Mouse (Mus musculus) ES-E14 (cell line): ENCODE measurements at regions not wholly inside any gene's neighbourhood (a gene's known extent, or its start where the extent isn't known, plus 50 kb on each side); places are given as distances from the start of the nearest gene placed in this dataset.

Source experiments
- DNase-seq: peaks from one replicate; pipeline ENCODE4 v3.0.0-alpha.2; 2013; ENCODE audit warnings: low read depth, low spot score
- H3K27ac ChIP-seq: 2 replicates; pipeline ENCODE4 v1.5.1; 2012; ENCODE audit warnings: low read depth, mild to moderate bottlenecking, low read length, moderate library complexity, mixed read lengths; ENCODE audit not compliant: poor library complexity, insufficient read depth, severe bottlenecking
- H3K36me3 ChIP-seq: 2 replicates; pipeline ENCODE4 v1.6.1; 2012; ENCODE audit warnings: mild to moderate bottlenecking, low read length, moderate library complexity, mixed read lengths; ENCODE audit not compliant: control insufficient read depth, poor library complexity, insufficient read depth, severe bottlenecking
- H3K4me1 ChIP-seq, 2 experiments: fragments of 150-350 bp in 1 of 2; sonication (generic) in 1 of 2; 2 replicates each; pipeline ENCODE4 v1.6.1; 2012; ENCODE audit warnings: low read length in 2 of 2, mild to moderate bottlenecking in 1 of 2, mixed read lengths in 1 of 2; ENCODE audit not compliant: control insufficient read depth in 2 of 2, insufficient read depth in 2 of 2, poor library complexity in 1 of 2
- H3K4me3 ChIP-seq, 2 experiments: fragments of 150-350 bp in 1 of 2; sonication (generic) in 1 of 2; 2 replicates each; pipeline ENCODE4 v1.5.1; 2012; ENCODE audit warnings: low read length in 2 of 2, low read depth in 1 of 2, mild to moderate bottlenecking in 1 of 2, mixed read lengths in 1 of 2; ENCODE audit not compliant: insufficient read depth in 1 of 2, poor library complexity in 1 of 2, severe bottlenecking in 1 of 2
- H3K9ac ChIP-seq: 2 replicates; pipeline ENCODE4 v1.6.1; 2012; ENCODE audit warnings: low read depth, mild to moderate bottlenecking, low read length, mixed read lengths; ENCODE audit not compliant: poor library complexity, insufficient read depth, severe bottlenecking
- H3K9me3 ChIP-seq: fragments of 150-350 bp; sonication (generic); 2 replicates; pipeline ENCODE4 v1.6.1; 2012; ENCODE audit warnings: low read depth, mild to moderate bottlenecking, low read length; ENCODE audit not compliant: control insufficient read depth, insufficient read depth
- CHD2 ChIP-seq: IDR thresholded peaks from 2 replicates; pipeline ENCODE4 v1.6.1; 2014; ENCODE audit warnings: mild to moderate bottlenecking, low read depth, low read length, inconsistent platforms
- HCFC1 ChIP-seq: IDR thresholded peaks from 2 replicates; pipeline ENCODE4 v1.6.1; 2012; ENCODE audit warnings: low read length, inconsistent platforms, borderline replicate concordance; ENCODE audit not compliant: insufficient read depth
- MAFK ChIP-seq: IDR thresholded peaks from 2 replicates; pipeline ENCODE4 v1.6.1; 2014; ENCODE audit warnings: mild to moderate bottlenecking, low read depth, low read length, inconsistent platforms; ENCODE audit not compliant: insufficient read depth
- ZC3H11A ChIP-seq: IDR thresholded peaks from 2 replicates; pipeline ENCODE4 v1.6.1; 2012; ENCODE audit warnings: low read depth, mild to moderate bottlenecking, inconsistent platforms, low read length, borderline replicate concordance
- ZNF384 ChIP-seq: IDR thresholded peaks from 2 replicates; pipeline ENCODE4 v1.6.1; 2012; ENCODE audit warnings: low read depth, low read length, inconsistent platforms
- in situ Hi-C, 2 experiments: fragments of 600-800 bp; cut with MboI; formaldehyde crosslinking; loops; one replicate each; pipeline ENCODE4 v1.15.1; 2025; ENCODE audit warnings: low sequenced_read_pairs in 2 of 2, inconsistent platforms in 1 of 2; ENCODE audit not compliant: unreplicated experiment in 2 of 2

- Histone ChIP-seq H3K9me3 (no peaks in the 10 kb centered on the region), H3K4me1 (peaks cover 0 to 2% of the 10 kb centered on the region in 2 experiments; a peak in 1 of 4 replicates), H3K4me3 (no peak overlapping the region), H3K9ac (no peak overlapping the region), H3K36me3 (no peaks in the 10 kb centered on the region), H3K27ac (no peak overlapping the region)
- in situ Hi-C loops = no loop called here
- TF ChIP-seq HCFC1 (no peak), CHD2 (no peak), MAFK (no peak), ZNF384 (no peak), ZC3H11A (no peak)
- no peak for DNase-seq
Observed at GRCm38 (mm10) chr9:83199771-83200170, 53.3 kb upstream of the Hmgn3 start.

DNA sequence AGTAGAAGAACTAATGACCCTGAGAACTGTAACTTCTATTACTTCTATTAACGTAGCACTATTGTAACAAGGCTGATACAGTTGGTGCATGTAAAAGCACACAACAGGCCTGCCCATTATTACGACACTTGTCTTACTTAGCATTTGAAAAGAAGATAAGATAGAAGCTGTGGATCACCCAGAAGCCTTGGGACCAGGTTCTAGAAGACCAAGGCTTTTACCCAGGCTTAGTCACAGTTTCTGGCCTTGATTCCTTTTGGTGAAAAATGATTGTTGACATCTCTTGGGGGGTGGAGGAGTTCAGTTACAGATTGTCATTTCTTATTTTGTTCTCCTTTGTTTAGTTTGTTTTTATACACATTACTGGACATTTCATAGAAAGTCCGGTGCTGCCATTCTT lies 52.7 kb upstream of the Hmgn3 start:
- Histone ChIP-seq H3K4me3 (no peak overlapping the region), H3K36me3 (no peaks in the 10 kb centered on the region), H3K9ac (no peak overlapping the region), H3K4me1 (peaks cover 0 to 2% of the 10 kb centered on the region in 2 experiments; a peak in 1 of 4 replicates), H3K9me3 (no peaks in the 10 kb centered on the region), H3K27ac (no peak overlapping the region)
- in situ Hi-C loops = no loop called here
- no peak for TF ChIP-seq ZNF384
- TF ChIP-seq MAFK = no peak
- TF ChIP-seq ZC3H11A = no peak
- TF ChIP-seq HCFC1 = no peak
- no peak for TF ChIP-seq CHD2
- DNase-seq = no peak

DNA sequence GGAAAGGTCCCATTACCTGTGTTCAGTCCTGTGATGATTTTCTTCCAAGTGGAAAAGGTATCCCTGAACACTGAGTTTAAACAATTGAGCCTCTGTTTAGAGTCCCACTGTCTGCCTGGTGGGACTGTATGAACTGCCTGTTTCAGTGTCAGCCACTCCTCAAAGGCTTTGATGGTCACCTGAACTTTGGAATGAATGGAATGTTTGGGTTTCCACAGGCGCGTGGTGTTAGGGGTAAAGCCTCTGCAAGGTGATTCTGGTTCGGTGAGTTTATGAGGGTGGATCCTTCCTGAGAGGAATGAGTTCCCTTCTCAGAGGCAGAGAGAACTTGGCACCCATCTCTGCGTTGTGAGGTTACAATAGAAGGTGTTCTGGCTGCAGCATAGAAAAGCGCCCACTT lies 50.5 kb upstream of the Hmgn3 start:
- Histone ChIP-seq H3K9ac (no peak overlapping the region), H3K36me3 (no peaks in the 10 kb centered on the region), H3K4me1 (peaks cover 0 to 2% of the 10 kb centered on the region in 2 experiments; a peak in 1 of 4 replicates), H3K27ac (no peak overlapping the region), H3K4me3 (no peak overlapping the region), H3K9me3 (no peaks in the 10 kb centered on the region)
- DNase-seq = no peak
- TF ChIP-seq ZNF384 = no peak
- no peak for TF ChIP-seq CHD2
- TF ChIP-seq MAFK = no peak
- no peak for TF ChIP-seq ZC3H11A
- TF ChIP-seq HCFC1 = no peak
- in situ Hi-C loops = no loop called here
